Mouse (Mus musculus) CH12.LX (cell line): ENCODE data around the gene Sparc. TPM values are rescaled to one million over a fixed set of nuclear protein-coding genes. Genes with fewer than 3 reads are reported as not detected.

Experiments
- DNase-seq: peaks from one replicate; pipeline ENCODE4 v3.0.0-alpha.2; 2013; ENCODE audit errors: extremely low read depth
- H3K27ac ChIP-seq: 2 replicates; pipeline ENCODE4 v1.5.1; 2012; ENCODE audit warnings: low read depth, mild to moderate bottlenecking, control low read depth, moderate library complexity; ENCODE audit not compliant: insufficient read depth
- H3K27me3 ChIP-seq: replicated peaks from 2 replicates; pipeline ENCODE3; 2012; ENCODE audit warnings: inconsistent platforms
- H3K36me3 ChIP-seq, 2 experiments: replicated peaks in 1 of 2; 2 replicates each; pipeline versions ENCODE3 to v1.6.1; 2012; ENCODE audit warnings: inconsistent platforms in 1 of 2, low read length in 1 of 2, mild to moderate bottlenecking in 1 of 2, mixed read lengths in 1 of 2, moderate library complexity in 1 of 2; ENCODE audit not compliant: control insufficient read depth in 1 of 2, insufficient read depth in 1 of 2
- H3K4me1 ChIP-seq, 2 experiments: 2 replicates each; pipeline ENCODE4 v1.6.1; 2012; ENCODE audit warnings: inconsistent platforms in 1 of 2, moderate library complexity in 1 of 2; ENCODE audit not compliant: insufficient read depth in 2 of 2, control insufficient read depth in 1 of 2
- H3K4me2 ChIP-seq: 2 replicates; pipeline ENCODE4 v1.6.1; 2012; ENCODE audit warnings: low read depth, mild to moderate bottlenecking, control low read depth; ENCODE audit not compliant: poor library complexity, insufficient read depth, severe bottlenecking
- H3K4me3 ChIP-seq, 3 experiments: fragments of 150-350 bp in 1 of 3; sonication (generic) in 1 of 3; replicated peaks in 1 of 3; 2 replicates each; pipeline versions ENCODE3 to v1.5.1; 2011 to 2012; ENCODE audit warnings: low read depth in 2 of 3, low read length in 2 of 3, mild to moderate bottlenecking in 2 of 3, moderate library complexity in 2 of 3, control low read depth in 1 of 3, improper control_type of control experiment in 1 of 3, inconsistent platforms in 1 of 3, mixed read lengths in 1 of 3; ENCODE audit not compliant: poor library complexity in 1 of 3
- H3K79me2 ChIP-seq: replicated peaks from 2 replicates; pipeline ENCODE4 v1.6.1; 2012; ENCODE audit warnings: mild to moderate bottlenecking, moderate library complexity; ENCODE audit not compliant: control insufficient read depth, poor library complexity, insufficient read depth, severe bottlenecking; ENCODE audit errors: extremely low read depth
- H3K9ac ChIP-seq: 2 replicates; pipeline ENCODE4 v1.6.1; 2012; ENCODE audit warnings: low read depth, mild to moderate bottlenecking, control low read depth, moderate library complexity; ENCODE audit not compliant: insufficient read depth
- H3K9me3 ChIP-seq: replicated peaks from 2 replicates; pipeline ENCODE3; 2012; ENCODE audit warnings: low read length, inconsistent platforms, mixed read lengths
- CHD1 ChIP-seq: IDR thresholded peaks from 2 replicates; pipeline ENCODE4 v1.6.1; 2012; ENCODE audit warnings: low read depth, low read length, improper control_type of control experiment, inconsistent platforms
- CTCF ChIP-seq, 2 experiments: IDR thresholded peaks in 1 of 2; conservative IDR thresholded peaks in 1 of 2; 2 replicates each; pipeline ENCODE4 v1.5.1; 2011 to 2012; ENCODE audit warnings: low read depth in 2 of 2, low read length in 2 of 2, improper control_type of control experiment in 1 of 2, inconsistent platforms in 1 of 2, mild to moderate bottlenecking in 1 of 2, moderate library complexity in 1 of 2
- E2F4 ChIP-seq: IDR thresholded peaks from 2 replicates; pipeline ENCODE4 v1.6.1; 2011; ENCODE audit warnings: low read depth, low read length, improper control_type of control experiment; ENCODE audit not compliant: insufficient replicate concordance
- ELF1 ChIP-seq: IDR thresholded peaks from 2 replicates; pipeline ENCODE4 v1.6.1; 2014; ENCODE audit warnings: low read depth, mild to moderate bottlenecking, inconsistent platforms, low read length, improper control_type of control experiment
- EP300 ChIP-seq: IDR thresholded peaks from 2 replicates; pipeline ENCODE4 v1.6.1; 2011; ENCODE audit warnings: low read length, improper control_type of control experiment
- ETS1 ChIP-seq: conservative IDR thresholded peaks from 2 replicates; pipeline ENCODE4 v1.6.1; 2012; ENCODE audit warnings: low read depth, mild to moderate bottlenecking, inconsistent platforms, low read length, improper control_type of control experiment, moderate library complexity
- GABPA ChIP-seq: IDR thresholded peaks from 2 replicates; pipeline ENCODE4 v1.6.1; 2012; ENCODE audit warnings: low read depth, low read length, improper control_type of control experiment, inconsistent platforms; ENCODE audit not compliant: insufficient replicate concordance
- JUND ChIP-seq: conservative IDR thresholded peaks from 2 replicates; pipeline ENCODE4 v1.6.1; 2011; ENCODE audit warnings: low read depth, low read length, improper control_type of control experiment
- KAT2A ChIP-seq: IDR thresholded peaks from 2 replicates; pipeline ENCODE4 v1.6.1; 2012; ENCODE audit warnings: low read length, improper control_type of control experiment, inconsistent platforms; ENCODE audit not compliant: insufficient replicate concordance
- MAX ChIP-seq: IDR thresholded peaks from 2 replicates; pipeline ENCODE4 v1.6.1; 2011; ENCODE audit warnings: low read length, improper control_type of control experiment
- MAZ ChIP-seq: IDR thresholded peaks from 2 replicates; pipeline ENCODE4 v1.6.1; 2012; ENCODE audit warnings: low read depth, mild to moderate bottlenecking, inconsistent platforms, low read length, improper control_type of control experiment, moderate library complexity
- MEF2A ChIP-seq: IDR thresholded peaks from 2 replicates; pipeline ENCODE4 v1.6.1; 2014; ENCODE audit warnings: low read depth, mild to moderate bottlenecking, inconsistent platforms, low read length, improper control_type of control experiment, borderline replicate concordance
- MYC ChIP-seq: IDR thresholded peaks from 2 replicates; pipeline ENCODE4 v1.6.1; 2011; ENCODE audit warnings: low read depth, mild to moderate bottlenecking, improper control_type of control experiment, low read length
- NELFE ChIP-seq: IDR thresholded peaks from 2 replicates; pipeline ENCODE4 v1.6.1; 2011; ENCODE audit warnings: low read depth, low read length, improper control_type of control experiment
- PAX5 ChIP-seq: IDR thresholded peaks from 2 replicates; pipeline ENCODE4 v1.6.1; 2012; ENCODE audit warnings: low read length, inconsistent platforms, mixed read lengths
- POLR2A ChIP-seq: IDR thresholded peaks from 2 replicates; pipeline ENCODE4 v1.6.1; 2011; ENCODE audit warnings: low read depth, mild to moderate bottlenecking, improper control_type of control experiment, low read length
- RAD21 ChIP-seq: IDR thresholded peaks from 2 replicates; pipeline ENCODE4 v1.6.1; 2011; ENCODE audit warnings: low read depth, mild to moderate bottlenecking, low read length, improper control_type of control experiment, moderate library complexity
- RCOR1 ChIP-seq: conservative IDR thresholded peaks from 2 replicates; pipeline ENCODE4 v1.6.1; 2012; ENCODE audit warnings: low read depth, mild to moderate bottlenecking, inconsistent platforms, low read length, improper control_type of control experiment
- SIN3A ChIP-seq: IDR thresholded peaks from 2 replicates; pipeline ENCODE4 v1.6.1; 2012; ENCODE audit warnings: low read length, improper control_type of control experiment, inconsistent platforms
- SMC3 ChIP-seq: IDR thresholded peaks from 2 replicates; pipeline ENCODE4 v1.6.1; 2011; ENCODE audit warnings: low read depth, low read length, improper control_type of control experiment
- TBP ChIP-seq: conservative IDR thresholded peaks from 2 replicates; pipeline ENCODE4 v1.6.1; 2011; ENCODE audit warnings: low read depth, low read length, improper control_type of control experiment
- TCF12 ChIP-seq: IDR thresholded peaks from 2 replicates; pipeline ENCODE4 v1.6.1; 2014; ENCODE audit warnings: low read depth, mild to moderate bottlenecking, inconsistent platforms, low read length, improper control_type of control experiment
- USF1 ChIP-seq: IDR thresholded peaks from 2 replicates; pipeline ENCODE4 v1.6.1; 2014; ENCODE audit warnings: low read depth, mild to moderate bottlenecking, inconsistent platforms, low read length, improper control_type of control experiment
- ZMIZ1 ChIP-seq: IDR thresholded peaks from 2 replicates; pipeline ENCODE4 v1.6.1; 2012; ENCODE audit warnings: low read depth, mild to moderate bottlenecking, inconsistent platforms, low read length, improper control_type of control experiment
- dilution Hi-C: fragments of 300-500 bp; cut with MboI; formaldehyde crosslinking; loops from 2 replicates; pipeline ENCODE4 v1.14.3; 2020; ENCODE audit warnings: low sequenced_read_pairs; ENCODE audit not compliant: extremely low pct_unique_long_range_greater_than_20kb, extremely low pct_ligation_motif_present
- in situ Hi-C: fragments of 300-500 bp; cut with MboI; formaldehyde crosslinking; loops from 3 replicates; pipeline ENCODE4 v1.14.3; 2019; ENCODE audit warnings: low sequenced_read_pairs, low pct_ligation_motif_present, low pct_unique_long_range_greater_than_20kb, mixed read lengths
- polyA plus RNA-seq: library from polyadenylated mRNA; unstranded; fragments of >175 nt; gene quantifications from 2 replicates; pipeline ENCODE4 v1.2.1, GENCODE M21; 2012; ENCODE audit warnings: low read depth; ENCODE audit not compliant: insufficient read length
- total RNA-seq, 2 experiments: library from RNA; depleted of rRNA; stranded (reverse); fragments of 300-350 nt in 1 of 2; fragments of >200 nt in 1 of 2; gene quantifications; 2 replicates each; pipeline ENCODE4 v1.2.3; 2012 to 2014

Gene Sparc
- total RNA-seq (2012; rRNA removed) (0.13 and 0.34 TPM in 2 replicates), total RNA-seq (2014; rRNA removed) (not detected in 2 replicates), polyA plus RNA-seq (0.40 and 0.57 TPM in 2 replicates)

DNA sequence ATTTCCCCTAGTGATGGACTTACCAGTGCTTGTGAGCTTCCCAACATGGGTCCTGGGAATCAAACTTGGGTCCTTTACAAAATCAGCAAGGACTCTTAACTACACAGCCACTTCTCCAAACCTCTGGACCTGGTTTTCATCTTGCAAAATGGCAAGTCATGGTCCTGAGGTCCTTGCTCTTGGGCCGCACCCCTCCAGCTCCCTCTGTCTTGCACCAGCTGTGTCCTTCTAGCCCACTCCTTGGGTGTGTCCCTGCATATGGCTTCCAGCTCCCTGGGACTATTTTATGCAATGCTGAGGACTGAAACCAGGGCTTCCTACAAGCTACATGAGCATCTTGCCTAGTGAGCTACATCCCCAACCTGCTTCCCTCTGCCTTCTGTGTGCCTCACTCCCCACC is at the start of gene Sparc:
TSS of gene Sparc (minus strand) at position 206 of the 400 bp plus-strand sequence.
- in situ Hi-C loops: no loop called here
- no peak within 1 kb of the TSS for H3K4me3 ChIP-seq

DNA sequence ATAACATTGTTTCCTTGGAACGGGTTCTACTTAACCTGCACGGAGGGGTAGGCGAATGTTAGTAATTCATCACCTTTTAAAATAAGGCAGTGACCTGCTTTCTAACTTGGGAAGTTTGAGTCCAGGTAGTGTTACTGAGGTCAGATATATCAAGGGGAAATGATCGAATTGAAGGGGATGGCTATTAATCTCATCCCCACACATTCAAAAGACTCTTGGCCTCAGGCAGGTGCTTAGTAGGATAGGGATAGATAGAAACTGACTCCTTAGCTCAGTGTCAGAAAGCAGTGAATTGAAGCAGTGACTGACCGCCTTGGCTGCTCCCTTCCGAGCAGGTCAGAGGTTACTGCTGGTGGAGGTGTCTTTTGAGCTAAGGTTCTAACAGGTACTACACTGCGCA is 48.5 kb upstream of the Sparc start:
- TF ChIP-seq MAX (no peak), E2F4 (no peak), TCF12 (no peak), ELF1 (no peak), CHD1 (no peak), ZMIZ1 (no peak), JUND (no peak), CTCF (conservative IDR thresholded peaks at IDR 0.05 in 1 of 2, IDR thresholded peaks at IDR 0.05 in 1 of 2; ENCODE audit: low read depth in 2 of 2, low read length in 2 of 2) (no peak), TBP (no peak), MAZ (no peak), PAX5 (no peak), RCOR1 (no peak), MYC (no peak), EP300 (no peak), POLR2A (no peak), KAT2A (no peak), GABPA (no peak), MEF2A (no peak), ETS1 (no peak), USF1 (no peak)
- peaks cover 65% of the 10 kb centered on the region for H3K79me2 ChIP-seq
- H3K4me2 ChIP-seq: peak overlapping the region; percentile 73
- peaks cover 9 to 42% of the 10 kb centered on the region in 2 experiments for H3K36me3 ChIP-seq
- H3K9ac ChIP-seq: peak overlapping the region; percentile 89
- H3K27me3 ChIP-seq: no peaks in the 10 kb centered on the region
- dilution Hi-C loops (no loop called here), in situ Hi-C loops (no loop called here)
- no peak overlapping the region for H3K27ac ChIP-seq
- no peaks in the 10 kb centered on the region for H3K9me3 ChIP-seq
- H3K4me3 ChIP-seq: peak overlapping the region; percentile 91 to 100 (median 93)
- DNase-seq: no peak
- peaks cover 10 to 46% of the 10 kb centered on the region in 2 experiments for H3K4me1 ChIP-seq

More for the DNA sequence above, at the start of gene Sparc:
- DNase-seq: no peak
- dilution Hi-C loops: no loop called here
- H3K4me2 ChIP-seq: no peak within 1 kb of the TSS
- no peaks in the 10 kb centered on the region for H3K36me3 ChIP-seq
- no peak within 1 kb of the TSS for H3K9ac ChIP-seq
- H3K9me3 ChIP-seq: no peaks in the 10 kb centered on the region
- TF ChIP-seq PAX5: no peak
- no peak for TF ChIP-seq RAD21
- TF ChIP-seq NELFE: no peak
- no peak for TF ChIP-seq SIN3A
- TF ChIP-seq SMC3: no peak
- TF ChIP-seq TBP: no peak
- no peak for TF ChIP-seq MAX
- peaks cover 5 to 11% of the 10 kb centered on the region in 2 experiments for H3K4me1 ChIP-seq
- no peak within 1 kb of the TSS for H3K27ac ChIP-seq
- H3K79me2 ChIP-seq: no peaks in the 10 kb centered on the region
- H3K27me3 ChIP-seq: peaks cover 33% of the 10 kb centered on the region
